Mouse (Mus musculus): ENCODE measurements around the gene Bysl. TPM values are rescaled to one million over a fixed set of nuclear protein-coding genes. Genes with fewer than 3 reads are reported as not detected.
"Not testable (repeated sequence)": the region's sequence is repeated elsewhere in the genome, so short reads cannot be mapped to it uniquely, and the experiment has no call there.

The Bysl gene
- 9.8 and 12.5 TPM in 2 replicates for polyA plus RNA-seq (2012; rRNA removed)
- polyA plus RNA-seq (2014; fragmentation: Nextera tagmentation; extraction: Ambion mirVana) = 13.3 and 14.3 TPM in 2 replicates

DNA sequence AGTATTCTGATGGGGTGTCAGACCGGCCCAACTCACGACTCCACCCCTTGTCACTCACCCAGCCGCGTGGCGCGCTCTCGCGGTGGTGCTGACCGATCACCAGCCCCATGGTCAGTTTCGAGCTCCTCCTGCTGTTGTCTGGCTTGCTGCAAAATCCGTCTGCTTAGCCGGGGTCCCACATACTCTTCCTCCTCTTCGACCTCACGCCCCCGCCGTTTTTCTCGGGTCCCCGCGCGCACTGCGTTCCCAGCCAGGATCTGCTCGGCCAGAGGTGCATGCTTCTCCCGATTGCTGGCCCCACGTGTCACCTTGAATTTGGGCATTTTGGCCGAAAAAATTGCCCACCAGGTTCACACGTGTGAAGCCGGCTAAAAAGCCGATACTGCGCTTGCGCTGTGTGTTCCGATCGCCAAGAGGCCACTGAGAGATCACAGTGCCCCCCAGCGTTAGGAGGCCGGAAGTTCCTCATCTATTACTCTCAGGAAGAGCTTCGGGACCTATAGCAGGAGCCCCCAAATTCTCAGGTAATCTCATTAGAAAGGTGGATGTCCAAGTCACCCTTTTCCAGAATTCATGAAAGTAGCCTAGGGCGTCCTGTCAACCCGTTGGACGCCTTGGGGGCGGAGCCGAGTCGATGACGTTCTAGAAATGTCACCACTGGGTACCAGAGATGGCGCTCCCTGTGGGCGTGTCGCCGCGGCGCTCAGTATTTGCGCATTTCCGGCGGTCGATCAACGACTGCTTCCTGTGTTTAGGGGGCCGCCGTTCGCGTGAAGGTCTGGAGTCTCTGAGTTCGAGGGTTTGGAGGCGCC is at the start of gene Bysl, which contains the start of the genes Med20 and Gm20517:
TSS of gene Bysl (minus strand) at position 644 of the 812 bp plus-strand sequence.
TSS of gene Med20 (plus strand) at position 734 of the 812 bp plus-strand sequence.
TSS of gene Gm20517 (plus strand) at position 741 of the 812 bp plus-strand sequence.
- Histone ChIP-seq H3K27me3 (ENCODE audit: control insufficient read depth, insufficient read depth, low read length) (no peaks in the 10 kb centered on the region), H3K4me1 (replicated peaks; ENCODE audit: control insufficient read depth in 2 of 2, insufficient read depth in 2 of 2, low read length in 1 of 2) (peaks cover 19 to 39% of the 10 kb centered on the region in 2 experiments), H3K9ac (replicated peaks) (peak within 1 kb of the TSS; percentile 90), H3K4me3 (ENCODE audit: insufficient read depth in 1 of 2, low read depth in 2 of 2, low read length in 2 of 2) (peak within 1 kb of the TSS; percentile 75 to 85), H3K27ac (peak within 1 kb of the TSS; percentile 61), H3K9me3 (ENCODE audit: control insufficient read depth, low read length) (no peaks in the 10 kb centered on the region), H3K4me2 (ENCODE audit: low read depth) (peak within 1 kb of the TSS; percentile 71), H3K36me3 (replicated peaks; ENCODE audit: control insufficient read depth, insufficient read depth, low read depth) (peaks cover 47% of the 10 kb centered on the region)
- ATAC-seq (ENCODE audit: insufficient read depth) (peak; percentile 90), DNase-seq (ENCODE audit: low read depth in 3 of 3, low spot score in 3 of 3) (peak; percentile 93 to 94 (median 94))
- WGBS (ENCODE audit: insufficient replicate concordance) = under 1% methylated on average over 59 of the region's 59 CpGs
- peak; percentile 93 for TF ChIP-seq CTCF (IDR thresholded peaks at IDR 0.05; ENCODE audit: low read depth)
- TF ChIP-seq EP300 (IDR thresholded peaks at IDR 0.05; ENCODE audit: low read depth) = peak; percentile 35; the same call in 1 of the 2 replicates

DNA sequence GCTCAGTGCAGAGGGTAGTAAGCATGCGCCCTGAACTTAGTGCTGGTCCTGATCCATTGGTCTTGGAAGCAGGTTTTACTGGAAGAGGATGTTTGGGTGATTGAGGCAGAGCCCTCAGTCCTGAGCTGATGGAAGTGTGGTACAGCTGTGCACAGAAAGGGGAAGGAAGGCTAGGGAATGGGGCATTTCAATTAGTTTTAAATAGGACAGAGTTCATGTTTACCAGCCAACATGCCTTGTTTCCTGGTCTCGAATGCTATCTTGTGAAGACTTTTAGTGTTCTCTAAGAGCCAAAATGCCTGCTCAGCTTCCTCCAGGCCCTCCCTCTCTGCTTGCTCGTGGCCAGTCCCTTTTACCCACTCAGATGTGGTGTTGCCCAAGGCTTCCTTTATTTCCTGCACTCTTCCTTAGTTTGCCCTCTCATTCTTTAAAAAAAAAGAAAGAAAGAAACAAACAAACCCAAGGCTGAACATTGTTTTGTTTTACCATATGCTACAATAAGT is 47.5 kb upstream of the Bysl start:
- H3K4me3 ChIP-seq (ENCODE audit: insufficient read depth in 1 of 2, low read depth in 2 of 2, low read length in 2 of 2) = no peak overlapping the region
- H3K27ac ChIP-seq = no peak overlapping the region
- no peak overlapping the region for H3K4me2 ChIP-seq (ENCODE audit: low read depth)
- no peaks in the 10 kb centered on the region; the same call in 1 of the 2 replicates for H3K36me3 ChIP-seq (replicated peaks; ENCODE audit: control insufficient read depth, insufficient read depth, low read depth)
- no peak for ATAC-seq (ENCODE audit: insufficient read depth)
- TF ChIP-seq CTCF (IDR thresholded peaks at IDR 0.05; ENCODE audit: low read depth) (no peak), EP300 (IDR thresholded peaks at IDR 0.05; ENCODE audit: low read depth) (no peak)
- H3K9ac ChIP-seq (replicated peaks) = no peak overlapping the region
- DNase-seq (ENCODE audit: low read depth in 3 of 3, low spot score in 3 of 3) = no peak
- WGBS (ENCODE audit: insufficient replicate concordance) = 44% methylated on average over 3 of the region's 3 CpGs
- H3K27me3 ChIP-seq (ENCODE audit: control insufficient read depth, insufficient read depth, low read length) = no peaks in the 10 kb centered on the region
- no peaks in the 10 kb centered on the region for H3K4me1 ChIP-seq (replicated peaks; ENCODE audit: control insufficient read depth in 2 of 2, insufficient read depth in 2 of 2, low read length in 1 of 2)
- no peaks in the 10 kb centered on the region for H3K9me3 ChIP-seq (ENCODE audit: control insufficient read depth, low read length)

DNA sequence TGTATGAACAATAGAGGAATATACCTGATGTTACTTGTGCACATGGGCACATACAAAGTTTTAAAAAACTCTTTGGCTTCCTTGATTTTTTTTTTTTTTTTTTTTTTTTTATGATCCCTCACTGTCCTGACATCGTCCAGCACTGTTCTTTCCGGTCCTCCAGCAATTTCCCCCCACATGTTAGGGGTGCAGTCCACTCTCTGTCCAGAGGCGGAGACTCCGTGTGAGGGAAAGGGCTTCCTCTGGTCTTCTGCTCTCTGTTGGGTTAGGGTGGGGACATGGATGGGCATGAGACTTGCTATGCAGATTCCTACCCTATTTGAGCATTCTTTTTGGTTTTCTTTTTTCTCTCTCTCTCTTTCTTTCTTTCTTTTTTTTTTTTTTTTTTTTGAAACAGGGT is 46.6 kb upstream of the Bysl start:
- WGBS (ENCODE audit: insufficient replicate concordance) = 81% methylated on average over 4 of the region's 4 CpGs
- Histone ChIP-seq H3K36me3 (replicated peaks; ENCODE audit: control insufficient read depth, insufficient read depth, low read depth) (peaks cover 3% of the 10 kb centered on the region), H3K9me3 (ENCODE audit: control insufficient read depth, low read length) (no peaks in the 10 kb centered on the region), H3K9ac (replicated peaks) (no peak overlapping the region), H3K4me1 (replicated peaks; ENCODE audit: control insufficient read depth in 2 of 2, insufficient read depth in 2 of 2, low read length in 1 of 2) (no peaks in the 10 kb centered on the region), H3K27me3 (ENCODE audit: control insufficient read depth, insufficient read depth, low read length) (no peaks in the 10 kb centered on the region), H3K4me2 (ENCODE audit: low read depth) (no peak overlapping the region), H3K27ac (no peak overlapping the region), H3K4me3 (ENCODE audit: insufficient read depth in 1 of 2, low read depth in 2 of 2, low read length in 2 of 2) (no peak overlapping the region)
- TF ChIP-seq CTCF (IDR thresholded peaks at IDR 0.05; ENCODE audit: low read depth) (no peak), EP300 (IDR thresholded peaks at IDR 0.05; ENCODE audit: low read depth) (no peak)
- ATAC-seq (ENCODE audit: insufficient read depth) (no peak), DNase-seq (ENCODE audit: low read depth in 3 of 3, low spot score in 3 of 3) (no peak)

DNA sequence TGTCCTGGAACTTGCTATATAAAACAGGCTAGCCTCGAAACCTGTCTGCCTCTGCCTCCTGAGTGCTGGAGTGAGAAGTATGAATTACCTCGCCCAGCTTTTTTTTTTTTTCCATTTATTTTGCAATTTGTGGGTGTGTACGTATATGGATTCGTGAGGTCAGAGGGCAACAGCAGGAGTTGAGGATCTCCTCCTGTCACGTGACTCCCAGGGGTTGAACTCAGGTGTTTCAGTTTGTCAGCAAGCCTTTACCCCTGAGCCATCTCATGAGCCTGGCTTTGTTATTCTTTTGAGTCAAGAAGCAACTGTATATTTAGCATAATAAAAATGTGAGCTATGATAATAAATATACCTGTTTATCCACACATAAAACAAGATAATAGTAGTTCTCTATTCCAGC is 44.4 kb upstream of the Bysl start:
- H3K4me1 ChIP-seq (replicated peaks; ENCODE audit: control insufficient read depth in 2 of 2, insufficient read depth in 2 of 2, low read length in 1 of 2) = no peaks in the 10 kb centered on the region
- peaks cover 3% of the 10 kb centered on the region for H3K36me3 ChIP-seq (replicated peaks; ENCODE audit: control insufficient read depth, insufficient read depth, low read depth)
- TF ChIP-seq CTCF (IDR thresholded peaks at IDR 0.05; ENCODE audit: low read depth) (no peak), EP300 (IDR thresholded peaks at IDR 0.05; ENCODE audit: low read depth) (no peak)
- H3K27ac ChIP-seq = no peak overlapping the region
- 79% methylated on average over 5 of the region's 5 CpGs for WGBS (ENCODE audit: insufficient replicate concordance)
- no peaks in the 10 kb centered on the region for H3K27me3 ChIP-seq (ENCODE audit: control insufficient read depth, insufficient read depth, low read length)
- no peak overlapping the region for H3K9ac ChIP-seq (replicated peaks)
- no peak overlapping the region for H3K4me2 ChIP-seq (ENCODE audit: low read depth)
- no peak for ATAC-seq (ENCODE audit: insufficient read depth)
- DNase-seq (ENCODE audit: low read depth in 3 of 3, low spot score in 3 of 3) = no peak
- H3K9me3 ChIP-seq (ENCODE audit: control insufficient read depth, low read length) = no peaks in the 10 kb centered on the region
- H3K4me3 ChIP-seq (ENCODE audit: insufficient read depth in 1 of 2, low read depth in 2 of 2, low read length in 2 of 2) = no peak overlapping the region

DNA sequence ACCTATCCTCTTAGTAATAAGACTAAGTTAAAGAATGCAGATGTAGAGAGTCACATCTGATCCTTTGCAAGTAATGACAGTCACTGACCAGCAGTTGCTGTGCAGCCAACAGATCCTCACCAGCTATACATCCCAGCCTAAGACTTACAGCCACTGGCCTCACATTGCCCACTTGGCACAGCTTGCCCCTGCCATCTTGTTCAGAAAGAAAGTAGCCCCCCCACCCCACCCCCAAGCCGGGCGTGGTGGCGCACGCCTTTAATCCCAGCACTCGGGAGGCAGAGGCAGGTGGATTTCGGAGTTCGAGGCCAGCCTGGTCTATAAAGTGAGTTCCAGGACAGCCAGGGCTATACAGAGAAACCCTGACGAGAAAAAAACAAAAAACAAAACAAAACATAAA is 43.1 kb upstream of the Bysl start:
- H3K27ac ChIP-seq; DNase-seq (ENCODE audit: low read depth in 3 of 3, low spot score in 3 of 3); H3K36me3 ChIP-seq (replicated peaks; ENCODE audit: control insufficient read depth, insufficient read depth, low read depth); ATAC-seq (ENCODE audit: insufficient read depth); H3K9me3 ChIP-seq (ENCODE audit: control insufficient read depth, low read length); H3K4me3 ChIP-seq (ENCODE audit: insufficient read depth in 1 of 2, low read depth in 2 of 2, low read length in 2 of 2); H3K27me3 ChIP-seq (ENCODE audit: control insufficient read depth, insufficient read depth, low read length); H3K9ac ChIP-seq (replicated peaks); H3K4me2 ChIP-seq (ENCODE audit: low read depth); H3K4me1 ChIP-seq (replicated peaks; ENCODE audit: control insufficient read depth in 2 of 2, insufficient read depth in 2 of 2, low read length in 1 of 2): not testable (repeated sequence)
- WGBS (ENCODE audit: insufficient replicate concordance) = 86% methylated on average over 8 of the region's 8 CpGs

Data from liver, embryonic 14.5 days (tissue).